Mouse (Mus musculus): ENCODE data around the gene A830018L16Rik.

GRCm38 (mm10) chr1:11570274-11570673 lies 156.4 kb downstream of the A830018L16Rik start:
- TF ChIP-seq CTCF (IDR thresholded peaks at IDR 0.05; ENCODE audit: control insufficient read depth, insufficient read depth, low read length) (no peak), POLR2A (IDR thresholded peaks at IDR 0.05; ENCODE audit: borderline replicate concordance, control insufficient read depth, low read depth, low read length) (no peak)
